18 mouse cellular contexts compared by ENCODE assay signal in the genomic region with DNA sequence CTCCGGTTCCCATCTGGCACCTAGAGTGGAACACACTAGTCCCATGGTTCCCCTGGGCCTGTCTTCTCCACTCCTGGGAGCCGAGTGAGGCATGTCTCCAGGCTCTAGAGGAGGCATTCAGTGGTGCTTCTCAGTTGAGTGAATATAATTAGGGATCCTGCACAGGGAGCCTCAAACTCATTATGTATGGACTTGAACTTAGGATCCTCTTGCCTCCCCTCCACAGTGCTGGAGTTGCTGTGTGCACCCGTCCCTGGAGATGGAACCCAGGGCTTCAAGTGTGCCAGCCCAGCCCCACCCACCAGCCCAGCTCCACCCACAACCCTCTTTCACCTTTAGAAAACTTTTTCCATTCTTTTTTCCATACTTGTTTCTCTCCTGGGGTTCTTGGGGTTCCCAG.
DNase-seq lines count a peak whose midpoint lies in the region; ATAC-seq and TF ChIP-seq lines count a peak whose summit lies in the region.
"Had no signal": no experiment of that assay in that cellular context is flagged by ENCODE, and none has a peak within 500 bp of the region (broad histone marks: within the 10 kb centered on the region; RNA-seq: fewer than 3 reads in every experiment).

No protein-coding gene starts in this region.

- WGBS in heart, embryonic 13.5 days, result 68% methylated on average over 3 of the region's 3 CpGs
- 78% methylated on average over 3 of the region's 3 CpGs for WGBS in lung, embryonic 14.5 days
- 77% methylated on average over 3 of the region's 3 CpGs for WGBS in limb, embryonic 15.5 days

- no peaks in the 10 kb centered on the region for H3K27me3 ChIP-seq in heart, embryonic 13.5 days (replicated peaks)
- H3K27me3 ChIP-seq in lung, embryonic 14.5 days (ENCODE audit: insufficient read depth, low read length), result no peaks in the 10 kb centered on the region
- no peaks in the 10 kb centered on the region for H3K27me3 ChIP-seq in limb, embryonic 15.5 days
- H3K27me3 ChIP-seq: forebrain, embryonic 15.5 days; limb, embryonic 12.5 days; midbrain, embryonic 13.5 days; neural tube, embryonic 13.5 days had no signal

- peak overlapping the region; percentile 37 for H3K27ac ChIP-seq in heart, embryonic 13.5 days (replicated peaks)
- peak overlapping the region; percentile 24; the same call in 1 of the 2 replicates for H3K27ac ChIP-seq in lung, embryonic 14.5 days (ENCODE audit: low read depth)
- peak overlapping the region; percentile 75 for H3K27ac ChIP-seq in limb, embryonic 15.5 days
- H3K27ac ChIP-seq: liver, embryonic 14.5 days; midbrain, embryonic 13.5 days had no signal

- H3K4me3 ChIP-seq in heart, embryonic 13.5 days, result no peak overlapping the region
- H3K4me3 ChIP-seq in lung, embryonic 14.5 days (ENCODE audit: low read depth, low read length), result no peak overlapping the region
- no peak overlapping the region for H3K4me3 ChIP-seq in limb, embryonic 15.5 days
- H3K4me3 ChIP-seq: forebrain, embryonic 15.5 days; limb, embryonic 12.5 days; midbrain, embryonic 13.5 days; neural tube, embryonic 13.5 days had no signal

- no peak for ATAC-seq in heart, embryonic 13.5 days (ENCODE audit: extremely low read depth, insufficient number of reproducible peaks, low FRiP score, low TSS enrichment)
- ATAC-seq in lung, embryonic 14.5 days (ENCODE audit: insufficient read depth), result no peak
- no peak for ATAC-seq in limb, embryonic 15.5 days (ENCODE audit: insufficient number of reproducible peaks, low FRiP score, low TSS enrichment, low read depth)
- ATAC-seq: forebrain, embryonic 15.5 days; midbrain, embryonic 13.5 days had no signal

- H3K4me2 ChIP-seq in heart, embryonic 13.5 days, result no peak overlapping the region
- H3K4me2 ChIP-seq in lung, embryonic 14.5 days, result no peak overlapping the region
- no peak overlapping the region for H3K4me2 ChIP-seq in limb, embryonic 15.5 days
- H3K4me2 ChIP-seq: forebrain, embryonic 15.5 days; limb, embryonic 12.5 days; midbrain, embryonic 13.5 days; neural tube, embryonic 13.5 days had no signal

- no peak for DNase-seq in heart, adult 18-20 months
- DNase-seq in lung, embryonic 14.5 days, result no peak
- no peak for DNase-seq in lung, adult 18-20 months
- no peak for DNase-seq in embryo, embryonic 10 days (ENCODE audit: low spot score)
- DNase-seq in cerebellum, adult 18-20 months, result no peak
- DNase-seq: adrenal gland, adult 2 months; cerebellum, postnatal 14 days; embryo, embryonic 11 days; gastrocnemius, postnatal 36 days; lung, postnatal 10 days; thymus, adult 2 months had no signal

- no peak overlapping the region for H3K9ac ChIP-seq in heart, embryonic 13.5 days
- no peak overlapping the region for H3K9ac ChIP-seq in lung, embryonic 14.5 days
- no peak overlapping the region for H3K9ac ChIP-seq in limb, embryonic 15.5 days
- H3K9ac ChIP-seq: forebrain, embryonic 15.5 days; limb, embryonic 12.5 days; liver, embryonic 14.5 days; midbrain, embryonic 13.5 days; neural tube, embryonic 13.5 days had no signal

- no peaks in the 10 kb centered on the region for H3K9me3 ChIP-seq in heart, embryonic 13.5 days
- no peaks in the 10 kb centered on the region for H3K9me3 ChIP-seq in lung, embryonic 14.5 days (ENCODE audit: low read depth, low read length)
- H3K9me3 ChIP-seq in limb, embryonic 15.5 days, result no peaks in the 10 kb centered on the region
- H3K9me3 ChIP-seq: forebrain, embryonic 15.5 days; limb, embryonic 12.5 days; midbrain, embryonic 13.5 days; neural tube, embryonic 13.5 days had no signal

- H3K4me1 ChIP-seq in heart, embryonic 13.5 days, result peaks cover 34% of the 10 kb centered on the region
- no peaks in the 10 kb centered on the region for H3K4me1 ChIP-seq in lung, embryonic 14.5 days (ENCODE audit: insufficient read depth)
- H3K4me1 ChIP-seq in limb, embryonic 15.5 days, result peaks cover 27% of the 10 kb centered on the region

- 0 out of 2 replicates have a peak, but pooled peaks cover 3% of the 10 kb centered on the region for H3K36me3 ChIP-seq in heart, embryonic 13.5 days
- no peaks in the 10 kb centered on the region for H3K36me3 ChIP-seq in lung, embryonic 14.5 days (ENCODE audit: insufficient read depth)
- no peaks in the 10 kb centered on the region for H3K36me3 ChIP-seq in limb, embryonic 15.5 days
- H3K36me3 ChIP-seq: forebrain, embryonic 15.5 days; limb, embryonic 12.5 days; midbrain, embryonic 13.5 days; neural tube, embryonic 13.5 days had no signal

- TF ChIP-seq CTCF in lung, embryonic 14.5 days (IDR thresholded peaks at IDR 0.05; ENCODE audit: low read depth), result no peak

Comparison
In these comparisons a context has a peak if more than half of its experiments do, and no peak if none do; other contexts are left out.
1. H3K27ac ChIP-seq: peak in every context shown above with its lines; median percentile 75 in limb, embryonic 15.5 days; 37 in heart, embryonic 13.5 days; 24 in lung, embryonic 14.5 days.